Mouse (Mus musculus) limb, embryonic 10.5 days (tissue): ENCODE measurements at regions not wholly inside any gene's neighbourhood (a gene's known extent, or its start where the extent isn't known, plus 50 kb on each side); places are given as distances from the start of the nearest gene placed in this dataset.
A peak's percentile ranks its signal among the peaks of the same experiment; 100 is the strongest.

ENCODE experiments used
- DNase-seq: peaks from one replicate; pipeline ENCODE4 v3.0.0-alpha.2; 2017; ENCODE audit warnings: low spot score
- H3K27ac ChIP-seq: fragments of 300-500 bp; sonication (generic); 2 replicates; pipeline ENCODE4 v1.5.1; 2016; ENCODE audit warnings: mild to moderate bottlenecking
- H3K27me3 ChIP-seq: fragments of 300-500 bp; sonication (generic); 2 replicates; pipeline ENCODE4 v1.6.1; 2016; ENCODE audit warnings: low read depth, mild to moderate bottlenecking; ENCODE audit not compliant: poor library complexity, severe bottlenecking
- H3K36me3 ChIP-seq: fragments of 300-500 bp; sonication (generic); 2 replicates; pipeline ENCODE4 v1.6.1; 2016; ENCODE audit warnings: mild to moderate bottlenecking, moderate library complexity
- H3K4me1 ChIP-seq: fragments of 300-500 bp; sonication (generic); 2 replicates; pipeline ENCODE4 v1.6.1; 2016
- H3K4me3 ChIP-seq: fragments of 300-500 bp; sonication (generic); 2 replicates; pipeline ENCODE4 v1.5.1; 2016; ENCODE audit warnings: mild to moderate bottlenecking, moderate library complexity
- H3K9me3 ChIP-seq: fragments of 300-500 bp; sonication (generic); replicated peaks from 2 replicates; pipeline ENCODE4 v1.6.1; 2016; ENCODE audit warnings: mild to moderate bottlenecking
- WGBS: fragments of 180-500 bp; shearing (Covaris S2); methylation state at CpG from one replicate; pipeline ENCODE4 v1.1.7; 2016; 5-methylcytosine and 5-hydroxymethylcytosine counted together

DNA sequence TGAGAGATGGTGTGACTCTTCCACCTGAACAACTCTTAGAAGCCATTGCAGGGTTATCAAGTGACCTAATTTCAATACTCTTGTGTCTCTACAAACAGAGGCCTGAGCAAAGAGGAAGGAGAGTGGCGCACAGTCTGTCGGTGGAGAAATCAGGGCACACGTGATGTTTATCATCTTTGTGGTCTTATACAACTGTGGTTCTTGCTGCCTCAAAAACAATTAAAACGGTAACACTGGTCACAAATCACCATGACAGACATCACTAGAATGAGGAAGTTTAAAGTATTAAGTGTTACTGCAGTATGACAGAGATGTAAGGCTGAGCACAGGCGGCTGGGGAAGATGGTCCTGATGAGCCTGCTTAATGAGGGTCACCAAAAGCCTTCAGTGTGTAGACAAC, 73.6 kb downstream of the Sdc1 start:
- Histone ChIP-seq H3K4me1 (peaks cover 88% of the 10 kb centered on the region), H3K36me3 (no peaks in the 10 kb centered on the region), H3K27me3 (no peaks in the 10 kb centered on the region), H3K27ac (peak overlapping the region; percentile 94), H3K9me3 (no peaks in the 10 kb centered on the region), H3K4me3 (no peak overlapping the region)
- 77% methylated on average over 5 of the region's 5 CpGs for WGBS
- no peak for DNase-seq

DNA sequence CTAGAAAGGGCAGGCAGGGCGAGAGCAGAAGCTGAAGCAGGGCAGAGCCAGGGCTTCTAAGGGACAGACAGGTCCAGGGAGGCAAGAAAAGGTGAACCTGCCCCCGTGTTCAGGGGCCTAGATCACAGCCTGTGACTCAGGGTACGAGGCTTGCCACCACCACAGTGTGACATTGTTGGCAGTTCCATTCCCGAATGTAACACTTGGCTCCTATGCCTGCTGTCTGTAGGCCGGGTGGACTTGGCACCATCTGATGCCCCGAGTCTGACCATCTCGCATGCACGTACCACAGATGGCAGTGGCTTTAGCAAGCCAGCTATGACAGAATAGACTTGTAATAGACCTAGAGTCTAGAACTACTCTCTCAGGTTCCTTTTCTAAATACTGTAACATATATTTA, 74.3 kb downstream of the Sdc1 start:
- 93% methylated on average over 8 of the region's 8 CpGs for WGBS
- H3K4me3 ChIP-seq, result no peak overlapping the region
- peaks cover 89% of the 10 kb centered on the region for H3K4me1 ChIP-seq
- no peaks in the 10 kb centered on the region for H3K36me3 ChIP-seq
- no peak for DNase-seq
- no peaks in the 10 kb centered on the region for H3K9me3 ChIP-seq
- H3K27me3 ChIP-seq, result no peaks in the 10 kb centered on the region
- H3K27ac ChIP-seq, result peak overlapping the region; percentile 94

DNA sequence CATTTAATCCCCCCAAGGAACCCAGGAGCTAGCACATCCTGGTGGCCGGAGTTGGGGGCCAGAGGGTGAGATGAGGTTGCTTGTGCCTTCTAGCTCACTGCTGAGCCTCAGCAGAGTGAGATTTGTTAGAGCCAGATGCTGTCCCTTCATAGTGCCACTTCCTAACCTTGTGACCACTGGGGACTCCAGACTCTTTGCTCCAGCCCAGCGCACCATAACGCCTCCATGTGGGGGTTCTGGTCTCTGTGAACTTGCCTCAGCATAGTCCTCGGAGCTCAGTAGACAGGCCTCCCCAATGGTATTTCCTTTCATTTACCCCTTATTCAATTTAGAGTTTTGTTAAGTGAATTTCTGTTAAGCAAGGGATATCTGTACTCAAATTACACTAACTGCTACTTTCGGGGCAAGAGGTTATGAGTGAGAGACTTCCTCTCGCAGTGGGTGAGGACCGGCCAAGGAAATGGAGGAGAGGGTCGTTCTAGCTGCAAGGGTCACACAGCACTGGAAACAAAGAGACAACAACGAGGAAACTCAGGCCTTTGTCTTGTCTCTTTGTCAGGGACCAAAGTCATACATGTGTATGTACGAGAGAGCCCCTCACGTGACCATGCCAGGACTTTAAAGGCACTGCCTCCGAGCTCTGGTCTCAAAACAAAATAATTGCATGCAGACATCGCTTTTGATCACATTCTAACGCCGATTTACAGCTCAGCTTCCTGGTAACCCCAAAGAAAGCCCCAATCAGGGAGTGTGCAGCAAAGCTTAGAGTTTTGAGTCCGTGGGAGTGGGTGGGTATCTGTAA, 74.8 kb upstream of the Laptm4a start:
- no peaks in the 10 kb centered on the region for H3K36me3 ChIP-seq
- H3K27me3 ChIP-seq, result no peaks in the 10 kb centered on the region
- H3K4me1 ChIP-seq, result peaks cover 90% of the 10 kb centered on the region
- H3K27ac ChIP-seq, result peak overlapping the region; percentile 94
- H3K9me3 ChIP-seq, result no peaks in the 10 kb centered on the region
- DNase-seq, result peak; percentile 66
- H3K4me3 ChIP-seq, result peak overlapping the region; percentile 32
- WGBS, result 32% methylated on average over 16 of the region's 16 CpGs

DNA sequence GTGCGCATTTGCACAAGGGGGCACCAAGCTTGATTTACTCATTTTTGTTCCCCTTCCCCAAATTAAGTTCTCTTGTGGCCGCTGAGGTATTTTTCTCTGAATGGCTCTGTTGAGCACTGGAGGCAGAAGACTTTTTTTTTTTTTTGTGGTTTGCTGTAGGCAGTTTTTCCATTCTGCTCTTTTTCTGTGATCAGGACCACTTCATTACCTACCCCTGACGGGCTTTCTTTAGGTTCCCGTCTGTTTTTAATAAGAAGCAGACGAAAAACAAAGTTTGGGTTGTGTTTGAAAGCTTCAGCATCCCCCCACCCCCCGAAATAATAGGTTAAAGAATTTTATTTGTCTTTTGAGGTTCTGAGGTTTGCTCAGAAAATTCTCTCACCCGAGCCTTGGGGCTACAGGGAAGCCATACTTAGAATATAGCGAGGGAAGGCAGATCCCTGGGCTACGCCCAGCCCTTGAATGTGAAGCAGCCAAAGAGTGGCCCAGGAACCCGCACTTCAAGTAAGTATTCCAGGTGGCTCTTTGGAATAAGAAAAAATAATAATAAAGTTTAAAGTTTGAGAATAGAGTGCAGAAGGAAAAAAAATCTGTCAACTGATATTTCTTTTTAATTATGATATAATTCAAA, 74.1 kb upstream of the Laptm4a start:
- WGBS, result 32% methylated on average over 10 of the region's 10 CpGs
- Histone ChIP-seq H3K27me3 (no peaks in the 10 kb centered on the region), H3K9me3 (no peaks in the 10 kb centered on the region), H3K27ac (peak overlapping the region; percentile 94), H3K4me1 (peaks cover 91% of the 10 kb centered on the region), H3K36me3 (no peaks in the 10 kb centered on the region), H3K4me3 (peak overlapping the region; percentile 32)
- DNase-seq, result no peak

DNA sequence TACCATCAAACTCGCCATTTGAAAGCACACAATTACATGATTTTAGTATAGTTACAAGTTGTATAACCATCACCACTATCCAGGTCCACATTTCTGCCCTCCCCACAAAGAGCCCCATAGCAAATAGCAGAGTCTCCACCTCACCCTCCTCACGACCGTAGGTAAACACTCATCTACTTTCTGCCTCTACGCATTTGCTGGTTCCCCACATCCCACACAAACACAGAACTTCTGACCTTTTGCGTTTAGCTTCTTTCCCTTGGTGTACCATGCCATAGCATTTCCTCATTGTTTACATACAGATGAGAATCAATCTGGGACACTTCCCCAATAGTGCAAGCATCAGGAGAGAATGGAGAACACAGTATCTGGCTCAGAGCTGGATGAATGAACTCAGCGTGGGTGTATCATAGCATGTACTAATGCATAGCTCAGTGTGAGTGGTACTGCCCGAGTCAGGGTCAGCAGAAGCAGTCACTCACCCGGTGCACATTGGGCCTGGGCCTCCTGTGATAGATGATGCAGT, 73.5 kb upstream of the Laptm4a start:
- H3K27ac ChIP-seq, result peak overlapping the region; percentile 94
- 87% methylated on average over 8 of the region's 8 CpGs for WGBS
- H3K27me3 ChIP-seq, result no peaks in the 10 kb centered on the region
- no peaks in the 10 kb centered on the region for H3K36me3 ChIP-seq
- H3K9me3 ChIP-seq, result no peaks in the 10 kb centered on the region
- H3K4me1 ChIP-seq, result peaks cover 92% of the 10 kb centered on the region
- no peak for DNase-seq
- H3K4me3 ChIP-seq, result no peak overlapping the region

DNA sequence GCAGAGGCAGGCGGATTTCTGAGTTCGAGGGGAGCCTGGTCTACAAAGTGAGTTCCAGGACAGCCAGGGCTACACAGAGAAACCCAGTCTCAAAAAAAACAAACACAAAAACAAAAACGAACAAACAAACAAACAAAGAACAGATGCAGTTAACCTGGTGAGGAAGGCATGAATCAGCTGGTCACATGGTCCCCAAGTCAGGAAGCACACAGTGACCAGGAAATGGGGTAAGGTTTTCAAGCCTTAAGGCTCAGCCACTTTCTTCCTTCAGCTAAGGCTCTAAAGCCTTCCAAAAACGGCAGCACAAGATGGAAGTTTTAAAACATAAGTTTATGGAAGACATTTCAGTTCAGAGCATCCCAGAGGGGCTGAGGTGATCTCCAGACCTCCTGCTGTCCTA, 67.6 kb upstream of the Laptm4a start:
- Histone ChIP-seq H3K36me3 (no peaks in the 10 kb centered on the region), H3K4me3 (no peak overlapping the region), H3K27ac (peak overlapping the region; percentile 93), H3K9me3 (no peaks in the 10 kb centered on the region), H3K4me1 (peaks cover 90% of the 10 kb centered on the region), H3K27me3 (no peaks in the 10 kb centered on the region)
- DNase-seq, result no peak
- 92% methylated on average over 4 of the region's 4 CpGs for WGBS

DNA sequence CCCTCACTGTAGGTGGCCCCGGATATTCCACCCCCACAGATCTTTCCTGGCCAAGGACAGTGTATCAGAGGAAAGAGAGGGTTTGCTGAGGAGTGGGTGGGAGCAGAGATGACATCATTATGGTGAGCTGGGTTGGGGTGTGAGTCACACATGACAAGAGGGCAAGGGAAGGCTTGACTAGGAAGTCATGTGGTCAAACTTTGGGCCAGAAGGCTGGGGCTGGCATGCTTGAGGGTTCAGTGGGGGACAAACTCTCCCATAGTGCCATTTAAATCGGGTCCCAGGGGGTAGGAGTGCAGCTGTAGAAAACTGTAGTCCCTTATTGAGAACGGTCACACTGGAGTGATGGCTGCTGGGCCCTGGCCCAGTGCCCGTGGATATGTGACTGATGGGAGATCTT, 67.1 kb upstream of the Laptm4a start:
- DNase-seq, result no peak
- Histone ChIP-seq H3K9me3 (no peaks in the 10 kb centered on the region), H3K36me3 (no peaks in the 10 kb centered on the region), H3K27me3 (no peaks in the 10 kb centered on the region), H3K4me1 (peaks cover 95% of the 10 kb centered on the region), H3K4me3 (no peak overlapping the region), H3K27ac (peak overlapping the region; percentile 93)
- 86% methylated on average over 4 of the region's 4 CpGs for WGBS

DNA sequence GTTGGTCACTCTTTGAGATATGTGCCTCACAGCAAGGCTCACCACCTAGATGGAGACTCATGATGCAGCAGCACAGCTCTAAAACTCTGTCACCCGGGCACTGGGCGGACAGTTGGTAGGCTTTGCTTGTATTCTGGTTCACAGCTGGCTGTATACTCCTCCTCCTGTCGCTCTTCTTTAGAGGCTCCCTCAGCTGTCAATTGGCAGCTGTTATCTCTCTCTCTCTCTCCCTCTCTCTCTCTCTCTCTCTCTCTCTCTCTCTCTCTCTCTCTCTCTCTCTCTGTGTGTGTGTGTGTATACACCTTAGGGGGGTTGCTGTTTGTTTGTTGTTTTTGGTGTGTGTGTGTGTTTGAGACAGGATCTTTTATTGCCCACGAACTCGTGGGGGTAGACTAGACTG, 66.3 kb upstream of the Laptm4a start:
- WGBS, result 41% methylated on average over 5 of the region's 5 CpGs
- H3K4me3 ChIP-seq, result no peak overlapping the region
- H3K27ac ChIP-seq, result peak overlapping the region; percentile 93
- no peak for DNase-seq
- no peaks in the 10 kb centered on the region for H3K36me3 ChIP-seq
- H3K9me3 ChIP-seq, result no peaks in the 10 kb centered on the region
- no peaks in the 10 kb centered on the region for H3K27me3 ChIP-seq
- peaks cover 95% of the 10 kb centered on the region for H3K4me1 ChIP-seq

DNA sequence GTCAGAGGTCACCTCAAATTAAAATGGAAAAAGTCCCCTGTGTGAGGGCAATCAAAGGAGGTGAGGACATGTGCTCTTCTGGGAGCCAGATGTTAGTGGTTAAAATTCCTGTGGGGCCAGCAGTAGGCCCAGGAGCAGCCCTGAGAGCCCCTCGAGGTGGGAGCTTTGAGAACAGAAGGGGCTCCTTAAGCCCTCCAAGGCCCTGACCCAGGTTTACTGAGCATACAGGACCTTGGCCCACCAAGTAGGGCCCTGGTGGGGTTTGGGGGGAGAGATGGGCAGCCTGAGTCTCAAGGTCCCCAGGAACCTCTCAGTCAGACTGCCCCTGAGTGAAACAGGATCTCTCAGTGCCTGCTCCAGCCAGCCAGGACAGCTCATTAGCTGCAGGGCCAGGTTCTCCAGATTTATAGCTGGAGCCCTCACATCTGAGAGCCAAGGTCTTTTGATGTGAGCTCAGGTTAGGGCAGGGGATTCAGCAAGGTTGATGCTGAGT, 65.4 kb upstream of the Laptm4a start:
- H3K27me3 ChIP-seq, result no peaks in the 10 kb centered on the region
- H3K4me3 ChIP-seq, result peak overlapping the region; percentile 29
- H3K9me3 ChIP-seq, result no peaks in the 10 kb centered on the region
- DNase-seq, result peak; percentile 87
- H3K36me3 ChIP-seq, result no peaks in the 10 kb centered on the region
- peaks cover 96% of the 10 kb centered on the region for H3K4me1 ChIP-seq
- WGBS, result 5% methylated on average over 1 of the region's 1 CpGs
- H3K27ac ChIP-seq, result peak overlapping the region; percentile 93

DNA sequence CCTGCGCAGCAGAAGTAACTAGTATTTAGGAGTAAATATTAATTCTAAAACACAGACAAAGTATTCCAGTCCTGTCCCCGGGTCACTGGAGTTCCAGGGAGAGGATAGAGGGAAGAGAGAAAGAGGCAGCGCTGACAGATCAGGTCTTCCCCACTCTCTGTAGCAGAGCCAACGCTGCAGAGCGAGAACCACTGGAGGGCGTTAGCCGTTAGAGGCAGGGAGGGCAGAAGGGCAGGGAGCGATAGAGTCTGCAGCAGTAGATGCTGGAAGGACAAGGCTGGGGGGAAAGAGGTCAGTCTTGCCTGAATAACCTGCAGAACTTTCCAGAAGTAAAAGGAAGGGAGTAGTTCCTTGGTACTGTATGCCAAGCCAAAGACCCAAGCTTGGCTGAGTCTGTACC, 64.2 kb upstream of the Laptm4a start:
- DNase-seq, result no peak
- Histone ChIP-seq H3K4me3 (no peak overlapping the region), H3K27me3 (no peaks in the 10 kb centered on the region), H3K4me1 (peaks cover 96% of the 10 kb centered on the region), H3K27ac (peak overlapping the region; percentile 93), H3K36me3 (no peaks in the 10 kb centered on the region), H3K9me3 (no peaks in the 10 kb centered on the region)
- 52% methylated on average over 8 of the region's 8 CpGs for WGBS

DNA sequence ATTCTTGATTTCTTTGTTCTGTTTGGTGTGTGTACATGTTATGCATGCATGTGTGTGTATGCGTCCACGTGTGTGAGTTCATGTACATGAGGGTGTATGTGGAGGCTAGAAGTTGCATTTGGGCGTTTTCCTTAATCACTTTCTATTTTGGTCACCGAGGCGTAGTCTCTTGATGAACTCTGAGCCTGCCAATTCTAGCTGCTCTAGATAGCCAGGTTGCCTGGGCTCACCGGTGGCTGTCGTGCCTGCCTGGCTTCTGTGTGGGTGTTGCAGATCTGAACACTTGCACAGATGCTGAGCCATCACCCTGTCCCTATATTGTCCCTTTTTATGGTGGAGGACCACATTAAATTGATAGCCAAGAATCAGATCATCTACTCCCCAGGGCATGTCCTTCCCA, 62.7 kb upstream of the Laptm4a start:
- Histone ChIP-seq H3K9me3 (no peaks in the 10 kb centered on the region), H3K4me1 (peaks cover 91% of the 10 kb centered on the region), H3K36me3 (no peaks in the 10 kb centered on the region), H3K27me3 (no peaks in the 10 kb centered on the region), H3K4me3 (no peak overlapping the region), H3K27ac (peak overlapping the region; percentile 93)
- 91% methylated on average over 7 of the region's 7 CpGs for WGBS
- DNase-seq, result no peak

DNA sequence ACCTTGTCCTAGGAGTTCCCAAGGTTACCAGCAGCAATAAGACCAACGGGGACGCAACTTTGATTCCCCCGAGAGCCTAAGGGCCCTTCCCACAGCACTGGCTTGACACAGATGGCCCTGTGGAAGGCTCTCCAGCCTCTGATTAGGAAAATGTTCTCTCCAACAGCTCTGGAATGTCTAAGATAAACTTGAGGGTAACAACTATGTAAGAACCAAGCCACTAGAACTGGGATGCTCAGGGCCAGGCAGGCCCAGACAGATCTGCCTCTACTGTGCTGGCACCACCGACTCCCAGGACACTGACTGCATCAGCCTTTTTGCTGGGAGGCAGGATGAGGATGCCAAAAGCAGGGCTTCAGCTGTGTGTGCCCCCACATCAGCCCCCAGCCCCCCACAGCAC, 61.9 kb upstream of the Laptm4a start:
- 59% methylated on average over 4 of the region's 4 CpGs for WGBS
- H3K4me1 ChIP-seq, result peaks cover 92% of the 10 kb centered on the region
- H3K36me3 ChIP-seq, result no peaks in the 10 kb centered on the region
- no peaks in the 10 kb centered on the region for H3K27me3 ChIP-seq
- H3K27ac ChIP-seq, result peak overlapping the region; percentile 93
- no peak overlapping the region for H3K4me3 ChIP-seq
- no peak for DNase-seq
- no peaks in the 10 kb centered on the region for H3K9me3 ChIP-seq

DNA sequence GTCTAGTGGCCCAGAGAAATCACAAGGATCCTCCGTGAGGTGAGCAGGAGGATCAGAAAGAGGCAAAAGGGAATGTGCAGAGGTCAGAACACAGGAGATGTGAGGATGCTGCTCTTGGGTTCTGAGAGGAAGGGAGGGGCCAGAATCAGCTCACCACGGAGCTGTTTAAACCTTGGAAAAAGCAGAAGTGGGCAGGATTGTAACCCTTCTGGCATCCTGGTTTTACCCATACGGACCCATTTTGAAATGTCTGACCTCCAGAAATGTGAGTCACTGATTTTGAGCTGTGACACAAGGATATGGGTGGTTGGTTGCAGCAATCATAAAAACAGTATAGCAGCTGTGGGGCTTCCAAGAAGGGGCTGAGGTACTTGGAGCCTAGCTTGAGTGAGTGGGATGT, 56.6 kb upstream of the Laptm4a start:
- Histone ChIP-seq H3K9me3 (no peaks in the 10 kb centered on the region), H3K27ac (peak overlapping the region; percentile 43; the same call in 1 of the 2 replicates), H3K36me3 (no peaks in the 10 kb centered on the region), H3K27me3 (no peaks in the 10 kb centered on the region), H3K4me1 (peaks cover 57% of the 10 kb centered on the region), H3K4me3 (no peak overlapping the region)
- DNase-seq, result no peak
- 46% methylated on average over 3 of the region's 3 CpGs for WGBS
